Mouse (Mus musculus): ENCODE measurements around the gene Kpna1. TPM values are rescaled to one million over a fixed set of nuclear protein-coding genes. Genes with fewer than 3 reads are reported as not detected.
A peak's percentile ranks its signal among the peaks of the same experiment; 100 is the strongest.

Gene Kpna1
- polyA plus RNA-seq, 1 experiment from 2014 or later, result 55.5 TPM

DNA sequence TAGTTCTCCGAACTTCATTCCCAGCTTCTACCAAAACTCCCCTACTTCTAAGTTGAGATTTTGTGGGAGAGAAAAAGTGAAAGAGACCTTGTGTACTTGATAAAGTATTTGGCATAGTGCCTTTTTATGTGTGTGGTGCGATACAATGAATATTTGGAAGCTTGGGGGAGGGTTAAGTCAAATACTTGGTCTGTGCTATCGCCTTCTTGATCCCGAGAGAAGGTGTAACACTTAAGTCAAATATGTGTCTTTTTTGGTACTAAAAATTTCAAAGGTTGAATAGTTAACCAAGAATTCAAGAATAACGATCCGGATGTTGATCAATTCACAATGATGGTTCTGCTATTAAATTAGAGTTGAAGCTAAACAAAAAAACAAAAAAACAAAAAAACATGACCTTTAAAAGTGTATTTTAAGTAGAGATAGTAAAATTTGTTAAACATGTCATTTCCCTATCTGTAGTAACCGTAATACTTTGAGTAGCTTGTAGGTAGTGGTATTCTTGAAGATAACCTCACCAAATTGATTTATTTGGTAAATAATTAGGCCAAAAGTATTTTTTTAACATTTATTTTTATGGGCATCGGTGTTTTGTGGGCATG is 94.0 kb downstream of the Kpna1 start:
- 30% methylated on average over 8 of the region's 8 CpGs for WGBS
- H3K27ac ChIP-seq, result peak overlapping the region; percentile 98
- no peak for ATAC-seq (ENCODE audit: insufficient number of reproducible peaks, insufficient read depth, low FRiP score, low TSS enrichment)
- H3K9ac ChIP-seq, result peak overlapping the region; percentile 80
- H3K4me3 ChIP-seq, result peak overlapping the region; percentile 77
- H3K4me1 ChIP-seq, result peaks cover 10% of the 10 kb centered on the region
- no peaks in the 10 kb centered on the region for H3K36me3 ChIP-seq
- no peaks in the 10 kb centered on the region for H3K27me3 ChIP-seq
- peak overlapping the region; percentile 62 for H3K4me2 ChIP-seq (replicated peaks)
- no peaks in the 10 kb centered on the region for H3K9me3 ChIP-seq

DNA sequence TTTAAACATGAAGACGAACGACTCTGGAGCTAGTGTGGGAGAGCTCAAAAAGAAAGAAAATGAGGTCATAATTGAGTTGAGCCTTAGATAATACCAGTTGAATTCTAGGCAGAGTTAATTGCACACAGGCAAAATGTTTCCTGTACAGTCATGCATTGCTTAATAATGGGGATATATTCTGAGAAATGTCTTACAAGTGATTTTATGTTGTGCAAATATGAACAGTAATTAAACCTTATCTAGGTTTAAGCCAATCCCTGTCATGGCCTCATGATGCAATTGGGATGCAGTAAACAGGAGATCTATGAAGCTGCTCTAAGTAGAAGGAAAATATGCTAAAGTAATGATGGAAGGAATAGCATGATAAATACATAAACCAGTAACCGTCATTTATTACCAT is 96.2 kb downstream of the Kpna1 start:
- H3K9me3 ChIP-seq, result no peaks in the 10 kb centered on the region
- H3K27ac ChIP-seq, result no peak overlapping the region
- peaks cover 5% of the 10 kb centered on the region for H3K4me1 ChIP-seq
- H3K4me3 ChIP-seq, result no peak overlapping the region
- H3K27me3 ChIP-seq, result no peaks in the 10 kb centered on the region
- ATAC-seq (ENCODE audit: insufficient number of reproducible peaks, insufficient read depth, low FRiP score, low TSS enrichment), result no peak
- 0 out of 2 replicates have a peak, but pooled peaks cover 4% of the 10 kb centered on the region for H3K36me3 ChIP-seq
- H3K9ac ChIP-seq, result no peak overlapping the region
- WGBS, result 88% methylated on average over 3 of the region's 3 CpGs
- no peak overlapping the region for H3K4me2 ChIP-seq (replicated peaks)

DNA sequence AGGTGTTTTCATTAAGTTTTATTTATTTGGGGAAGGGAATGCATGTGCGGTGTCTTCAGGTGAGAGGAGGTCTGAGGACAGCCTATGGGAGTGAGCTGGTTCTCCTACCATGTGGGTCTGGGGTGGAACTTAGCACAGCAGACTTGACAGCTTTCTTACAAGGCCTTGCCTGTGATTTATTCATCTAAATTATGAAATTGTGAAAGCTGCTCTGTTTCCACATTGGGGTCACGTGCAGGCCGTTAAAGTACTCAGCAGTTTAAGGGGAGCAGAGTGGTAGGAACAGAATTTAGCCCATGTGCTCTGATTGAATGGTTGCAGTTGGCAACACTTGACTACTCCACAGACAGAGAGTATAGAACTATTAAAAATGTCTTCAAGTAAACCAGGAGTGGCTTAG is 101.4 kb downstream of the Kpna1 start:
- H3K27me3 ChIP-seq, result no peaks in the 10 kb centered on the region
- no peak overlapping the region for H3K4me2 ChIP-seq (replicated peaks)
- no peak for ATAC-seq (ENCODE audit: insufficient number of reproducible peaks, insufficient read depth, low FRiP score, low TSS enrichment)
- H3K36me3 ChIP-seq, result peaks cover 8% of the 10 kb centered on the region
- 94% methylated on average over 3 of the region's 3 CpGs for WGBS
- H3K9ac ChIP-seq, result no peak overlapping the region
- H3K27ac ChIP-seq, result no peak overlapping the region
- no peak overlapping the region for H3K4me3 ChIP-seq
- H3K4me1 ChIP-seq, result no peaks in the 10 kb centered on the region
- H3K9me3 ChIP-seq, result no peaks in the 10 kb centered on the region

Other genes starting within 250 kb of the Kpna1 start
- gene Dirc2, start 209.4 kb upstream of the Kpna1 start, polyA plus RNA-seq (2016; fragmentation: Nextera tagmentation; extraction: Ambion mirVana), result 24.8 and 25.9 TPM in 2 replicates
- gene Hspbap1, start 208.4 kb upstream of the Kpna1 start, polyA plus RNA-seq (2016; fragmentation: Nextera tagmentation; extraction: Ambion mirVana), result 23.1 and 23.5 TPM in 2 replicates
- 0.50 and 0.87 TPM in 2 replicates for gene Parp14, start 107.2 kb upstream of the Kpna1 start, polyA plus RNA-seq (2016; fragmentation: Nextera tagmentation; extraction: Ambion mirVana)
- gene Parp9, start 40.3 kb upstream of the Kpna1 start, polyA plus RNA-seq (2016; fragmentation: Nextera tagmentation; extraction: Ambion mirVana), result 3.2 and 4.1 TPM in 2 replicates
- 2.2 and 3.0 TPM in 2 replicates for gene Dtx3l, start 39.6 kb upstream of the Kpna1 start, polyA plus RNA-seq (2016; fragmentation: Nextera tagmentation; extraction: Ambion mirVana)
- 14.1 and 14.2 TPM in 2 replicates for gene Wdr5b, start 62.4 kb downstream of the Kpna1 start, polyA plus RNA-seq (2016; fragmentation: Nextera tagmentation; extraction: Ambion mirVana)
- gene Fam162a, start 92.8 kb downstream of the Kpna1 start, polyA plus RNA-seq (2016; fragmentation: Nextera tagmentation; extraction: Ambion mirVana), result 311 and 320 TPM in 2 replicates
- 86.1 and 88.3 TPM in 2 replicates for gene Ccdc58, start 92.9 kb downstream of the Kpna1 start, polyA plus RNA-seq (2016; fragmentation: Nextera tagmentation; extraction: Ambion mirVana)
- 0.10 TPM in 1 of 2 replicates, not detected in the other for gene Csta1, start 152.5 kb downstream of the Kpna1 start, polyA plus RNA-seq (2016; fragmentation: Nextera tagmentation; extraction: Ambion mirVana)
- 1.9 TPM in 1 of 2 replicates, not detected in the other for gene Stfa2l1, start 178.1 kb downstream of the Kpna1 start, polyA plus RNA-seq (2016; fragmentation: Nextera tagmentation; extraction: Ambion mirVana)
- gene Gm5483, start 205.5 kb downstream of the Kpna1 start, polyA plus RNA-seq (2016; fragmentation: Nextera tagmentation; extraction: Ambion mirVana), result 2.9 TPM in 1 of 2 replicates, not detected in the other
- gene Gm5416, start 231.7 kb downstream of the Kpna1 start, polyA plus RNA-seq (2016; fragmentation: Nextera tagmentation; extraction: Ambion mirVana), result not detected in 2 replicates
- 0.99 TPM in 1 of 2 replicates, not detected in the other for gene 2010005H15Rik, start 242.7 kb downstream of the Kpna1 start, polyA plus RNA-seq (2016; fragmentation: Nextera tagmentation; extraction: Ambion mirVana)